Mouse (Mus musculus) bone marrow macrophage, adult 2 months (primary cell): ENCODE measurements around the gene Pomp.

Experiments
- CTCF ChIP-seq: IDR thresholded peaks from 2 replicates; pipeline ENCODE4 v1.5.1; 2012; ENCODE audit warnings: low read depth, mild to moderate bottlenecking, low read length, moderate library complexity
- POLR2A ChIP-seq: IDR thresholded peaks from 2 replicates; pipeline ENCODE4 v1.6.1; 2012; ENCODE audit warnings: mild to moderate bottlenecking, low read depth, low read length, borderline replicate concordance

DNA sequence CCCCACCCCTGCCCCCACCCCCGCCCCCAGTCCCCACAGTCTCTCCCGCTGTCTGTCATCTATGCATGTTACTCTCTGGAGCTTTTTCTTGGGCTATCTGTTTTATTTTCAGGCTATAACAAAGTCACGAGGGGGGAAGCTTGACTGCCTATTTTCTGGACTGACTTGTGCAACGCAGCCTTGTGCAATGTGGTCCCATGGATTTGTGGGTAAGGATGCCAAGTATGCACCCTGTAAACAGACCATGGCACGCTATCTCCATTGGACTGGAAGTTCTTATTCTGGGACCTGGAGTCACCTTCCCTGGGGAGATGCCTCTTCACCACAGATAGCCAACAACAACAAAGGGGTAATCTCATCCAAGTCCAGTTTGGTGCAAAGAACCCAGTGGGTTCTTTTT is 51.5 kb downstream of the Pomp start:
- TF ChIP-seq CTCF (no peak), POLR2A (no peak)
